Mouse (Mus musculus): Measurements from ENCODE around the gene Cdk8. TPM values are rescaled to one million over a fixed set of nuclear protein-coding genes. Genes with fewer than 3 reads are reported as not detected.

Gene Cdk8
- polyA plus RNA-seq, 1 experiment from 2014 or later = 34.0 TPM

GRCm38 (mm10) chr5:146338064-146338463 lies 107.0 kb downstream of the Cdk8 start:
- H3K9ac ChIP-seq (replicated peaks) = no peak overlapping the region
- H3K4me3 ChIP-seq = no peak overlapping the region
- H3K27ac ChIP-seq (replicated peaks) = no peak overlapping the region
- no peaks in the 10 kb centered on the region for H3K9me3 ChIP-seq
- no peak for ATAC-seq (ENCODE audit: low FRiP score, low read depth)
- no peaks in the 10 kb centered on the region for H3K4me1 ChIP-seq
- H3K36me3 ChIP-seq = no peaks in the 10 kb centered on the region
- no peaks in the 10 kb centered on the region for H3K27me3 ChIP-seq
- WGBS = 68% methylated on average over 9 of the region's 9 CpGs
- H3K4me2 ChIP-seq (replicated peaks) = no peak overlapping the region

- H3K27ac ChIP-seq (replicated peaks) = no peak overlapping the region
- no peaks in the 10 kb centered on the region for H3K9me3 ChIP-seq
- no peak overlapping the region for H3K9ac ChIP-seq (replicated peaks)
- H3K4me2 ChIP-seq (replicated peaks) = no peak overlapping the region
- no peaks in the 10 kb centered on the region for H3K36me3 ChIP-seq
- ATAC-seq (ENCODE audit: low FRiP score, low read depth) = no peak
- no peaks in the 10 kb centered on the region for H3K4me1 ChIP-seq
- H3K27me3 ChIP-seq = no peaks in the 10 kb centered on the region
- WGBS = 91% methylated on average over 4 of the region's 4 CpGs
- no peak overlapping the region for H3K4me3 ChIP-seq
Measured at GRCm38 (mm10) chr5:146340037-146340436, 109.0 kb downstream of the Cdk8 start.

GRCm38 (mm10) chr5:146344911-146345686 lies 114.1 kb downstream of the Cdk8 start:
- no peaks in the 10 kb centered on the region for H3K9me3 ChIP-seq
- H3K4me3 ChIP-seq = no peak overlapping the region
- no peaks in the 10 kb centered on the region for H3K4me1 ChIP-seq
- no peak overlapping the region for H3K4me2 ChIP-seq (replicated peaks)
- H3K9ac ChIP-seq (replicated peaks) = no peak overlapping the region
- H3K27me3 ChIP-seq = no peaks in the 10 kb centered on the region
- WGBS = 88% methylated on average over 12 of the region's 12 CpGs
- no peak for ATAC-seq (ENCODE audit: low FRiP score, low read depth)
- no peak overlapping the region for H3K27ac ChIP-seq (replicated peaks)
- H3K36me3 ChIP-seq = no peaks in the 10 kb centered on the region

- H3K27ac ChIP-seq (replicated peaks) = no peak overlapping the region
- H3K4me1 ChIP-seq = no peaks in the 10 kb centered on the region
- no peak overlapping the region for H3K4me2 ChIP-seq (replicated peaks)
- no peaks in the 10 kb centered on the region for H3K27me3 ChIP-seq
- no peaks in the 10 kb centered on the region for H3K9me3 ChIP-seq
- H3K9ac ChIP-seq (replicated peaks) = no peak overlapping the region
- no peak for ATAC-seq (ENCODE audit: low FRiP score, low read depth)
- no peak overlapping the region for H3K4me3 ChIP-seq
- 87% methylated on average over 6 of the region's 6 CpGs for WGBS
- H3K36me3 ChIP-seq = no peaks in the 10 kb centered on the region
Measured at GRCm38 (mm10) chr5:146347081-146347480, 116.1 kb downstream of the Cdk8 start.

GRCm38 (mm10) chr5:146349183-146349582 lies 118.2 kb downstream of the Cdk8 start:
- Histone ChIP-seq H3K27me3 (no peaks in the 10 kb centered on the region), H3K9ac (replicated peaks) (no peak overlapping the region), H3K4me1 (no peaks in the 10 kb centered on the region), H3K9me3 (no peaks in the 10 kb centered on the region), H3K4me2 (replicated peaks) (no peak overlapping the region), H3K36me3 (no peaks in the 10 kb centered on the region), H3K4me3 (no peak overlapping the region), H3K27ac (replicated peaks) (no peak overlapping the region)
- no peak for ATAC-seq (ENCODE audit: low FRiP score, low read depth)
- 84% methylated on average over 3 of the region's 3 CpGs for WGBS

GRCm38 (mm10) chr5:146350784-146351183 lies 119.8 kb downstream of the Cdk8 start:
- no peaks in the 10 kb centered on the region for H3K27me3 ChIP-seq

GRCm38 (mm10) chr5:146352006-146352405 lies 121.0 kb downstream of the Cdk8 start:
- H3K9ac ChIP-seq (replicated peaks) = no peak overlapping the region
- H3K27me3 ChIP-seq = no peaks in the 10 kb centered on the region
- H3K4me3 ChIP-seq = no peak overlapping the region
- no peaks in the 10 kb centered on the region for H3K4me1 ChIP-seq
- H3K4me2 ChIP-seq (replicated peaks) = no peak overlapping the region
- WGBS = 88% methylated on average over 7 of the region's 7 CpGs
- H3K27ac ChIP-seq (replicated peaks) = no peak overlapping the region
- ATAC-seq (ENCODE audit: low FRiP score, low read depth) = no peak
- H3K9me3 ChIP-seq = no peaks in the 10 kb centered on the region
- H3K36me3 ChIP-seq = no peaks in the 10 kb centered on the region

More at GRCm38 (mm10) chr5:146350784-146351183, 119.8 kb downstream of the Cdk8 start:
- Histone ChIP-seq H3K4me3 (no peak overlapping the region), H3K9me3 (no peaks in the 10 kb centered on the region), H3K9ac (replicated peaks) (no peak overlapping the region), H3K36me3 (no peaks in the 10 kb centered on the region), H3K27ac (replicated peaks) (no peak overlapping the region), H3K4me1 (no peaks in the 10 kb centered on the region), H3K4me2 (replicated peaks) (no peak overlapping the region)
- ATAC-seq (ENCODE audit: low FRiP score, low read depth) = no peak
- 88% methylated on average over 11 of the region's 11 CpGs for WGBS

Other genes with a start within 250 kb of the Cdk8 start
- gene Cyp3a25, start 221.6 kb upstream of the Cdk8 start, polyA plus RNA-seq (2016; fragmentation: Nextera tagmentation; extraction: Ambion mirVana) = not detected in 2 replicates
- not detected in 2 replicates for gene Cyp3a59, start 152.0 kb upstream of the Cdk8 start, polyA plus RNA-seq (2016; fragmentation: Nextera tagmentation; extraction: Ambion mirVana)
- gene Gm5565, start 70.7 kb upstream of the Cdk8 start, polyA plus RNA-seq (2016; fragmentation: Nextera tagmentation; extraction: Ambion mirVana) = not detected in 2 replicates
- gene Gm6309, start 60.5 kb upstream of the Cdk8 start, polyA plus RNA-seq (2016; fragmentation: Nextera tagmentation; extraction: Ambion mirVana) = not detected in 2 replicates
- not detected in 2 replicates for gene 1700001J03Rik, start 45.9 kb upstream of the Cdk8 start, polyA plus RNA-seq (2016; fragmentation: Nextera tagmentation; extraction: Ambion mirVana)
- 25.5 and 28.6 TPM in 2 replicates for gene Rnf6, start 9.7 kb upstream of the Cdk8 start, polyA plus RNA-seq (2016; fragmentation: Nextera tagmentation; extraction: Ambion mirVana)
- 9.6 and 12.0 TPM in 2 replicates for gene Wasf3, start 153.8 kb downstream of the Cdk8 start, polyA plus RNA-seq (2016; fragmentation: Nextera tagmentation; extraction: Ambion mirVana)

Data from midbrain, embryonic 12.5 days (tissue).